Mouse (Mus musculus): ENCODE results near the gene Ccdc65.
"Not testable (repeated sequence)": the region's sequence is repeated elsewhere in the genome, so short reads cannot be mapped to it uniquely, and the experiment has no call there.

The Ccdc65 gene

DNA sequence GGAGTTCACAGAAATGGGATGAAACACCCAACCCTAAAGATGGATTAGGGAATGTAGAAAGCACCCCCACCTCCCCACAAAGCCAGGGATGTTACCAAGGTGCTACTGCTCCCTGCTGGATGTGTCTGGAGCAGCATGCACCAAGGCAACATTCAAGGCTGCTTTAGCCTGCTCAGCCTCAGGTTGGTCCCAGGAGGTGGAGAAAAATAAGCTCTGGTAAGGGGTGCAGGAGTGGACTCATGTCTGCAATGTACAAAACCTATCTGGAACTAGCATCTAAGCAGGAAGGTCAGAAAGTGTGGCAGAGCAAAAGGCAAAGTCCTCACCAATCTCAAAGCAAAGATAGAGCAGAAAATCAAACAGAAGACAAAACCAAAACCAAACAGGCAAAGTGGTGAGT is 29.9 kb downstream of the Ccdc65 start:
- DNase-seq (ENCODE audit: low spot score), result no peak

DNA sequence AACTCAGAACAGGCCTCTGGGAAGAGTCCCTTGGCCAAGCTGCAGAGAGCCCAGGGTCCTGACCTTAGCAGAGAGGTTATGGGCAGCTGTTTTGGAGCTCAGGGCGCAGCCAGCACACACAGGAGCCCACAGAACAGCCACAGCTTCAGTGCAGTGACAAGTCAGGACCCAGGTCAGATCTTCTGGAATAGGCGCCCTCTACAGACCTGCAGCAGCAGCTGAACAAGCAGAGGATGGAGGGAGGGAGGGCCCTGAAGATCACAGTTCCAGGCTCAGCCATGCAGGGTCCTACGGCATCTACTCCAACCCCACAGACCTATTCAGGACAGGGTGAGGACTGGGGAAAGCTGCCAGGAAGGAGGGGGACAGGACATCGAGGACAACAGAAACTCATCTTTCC is 30.8 kb downstream of the Ccdc65 start:
- no peak for DNase-seq (ENCODE audit: low spot score)

DNA sequence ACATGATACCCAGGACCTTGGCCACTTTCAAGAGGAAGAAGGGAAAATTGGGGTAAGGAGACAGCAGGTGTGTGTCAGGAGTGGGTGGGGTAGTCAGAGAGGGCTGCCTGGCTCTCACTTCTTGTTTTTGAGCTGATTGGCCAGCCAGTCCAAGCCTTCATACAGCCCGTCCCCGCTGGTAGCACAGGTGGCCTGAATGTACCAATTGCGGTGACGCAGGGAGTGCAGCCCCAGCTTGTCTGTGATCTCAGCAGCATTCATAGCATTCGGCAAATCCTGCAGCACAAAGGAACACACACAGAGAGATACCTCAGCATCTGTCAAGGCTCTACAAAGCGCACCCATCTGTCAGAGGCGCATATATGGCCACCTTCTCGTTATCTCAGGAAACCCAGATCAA is 32.2 kb downstream of the Ccdc65 start:
- DNase-seq (ENCODE audit: low spot score), result no peak

DNA sequence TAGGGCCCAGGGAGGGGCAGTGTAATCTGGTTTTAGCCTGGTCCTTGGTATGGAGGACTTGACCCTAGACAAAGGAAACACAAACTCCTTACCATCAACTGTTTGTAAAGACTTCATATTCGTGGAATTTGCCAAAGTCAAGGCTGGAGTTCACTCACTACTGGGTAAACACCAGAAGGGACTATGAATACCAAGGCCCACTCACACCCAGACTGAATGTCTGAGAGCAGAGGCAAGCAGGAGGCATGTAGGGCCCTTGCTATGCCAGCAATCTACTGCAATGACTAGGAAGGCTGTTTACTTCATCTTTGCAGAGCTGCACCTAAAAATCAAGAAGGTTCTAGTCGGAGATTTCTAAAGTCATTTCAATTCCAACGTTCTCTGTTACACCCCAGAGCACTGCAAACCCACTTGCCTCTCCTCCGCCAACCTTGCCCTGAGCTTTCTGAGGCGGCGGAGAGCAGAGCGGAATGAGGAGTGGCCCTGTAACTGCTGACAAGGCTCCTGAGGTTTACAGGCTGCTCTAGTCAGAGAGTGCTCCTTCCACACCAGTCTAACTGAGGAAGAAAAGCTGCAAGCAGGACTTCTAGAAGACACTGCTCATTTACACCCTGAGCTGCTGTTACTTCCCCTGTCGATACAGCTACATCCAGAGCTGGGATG is 34.9 kb downstream of the Ccdc65 start:
- DNase-seq (ENCODE audit: low spot score), result no peak

DNA sequence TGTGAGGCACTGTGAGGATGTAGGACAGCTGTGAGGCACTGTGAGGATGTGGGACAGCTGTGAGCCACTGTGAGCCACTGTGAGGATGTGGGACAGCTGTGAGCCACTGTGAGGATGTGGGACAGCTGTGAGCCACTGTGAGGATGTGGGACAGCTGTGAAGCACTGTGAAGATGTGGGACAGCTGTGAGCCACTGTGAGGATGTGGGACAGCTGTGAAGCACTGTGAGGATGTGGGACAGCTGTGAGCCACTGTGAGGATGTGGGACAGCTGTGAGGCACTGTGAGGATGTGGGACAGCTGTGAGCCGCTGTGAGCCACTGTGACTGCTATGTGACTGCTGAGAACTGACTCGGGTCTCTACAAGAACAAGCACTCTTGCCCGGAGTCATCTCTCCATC is 35.9 kb downstream of the Ccdc65 start:
- not testable (repeated sequence) for DNase-seq (ENCODE audit: low spot score)

DNA sequence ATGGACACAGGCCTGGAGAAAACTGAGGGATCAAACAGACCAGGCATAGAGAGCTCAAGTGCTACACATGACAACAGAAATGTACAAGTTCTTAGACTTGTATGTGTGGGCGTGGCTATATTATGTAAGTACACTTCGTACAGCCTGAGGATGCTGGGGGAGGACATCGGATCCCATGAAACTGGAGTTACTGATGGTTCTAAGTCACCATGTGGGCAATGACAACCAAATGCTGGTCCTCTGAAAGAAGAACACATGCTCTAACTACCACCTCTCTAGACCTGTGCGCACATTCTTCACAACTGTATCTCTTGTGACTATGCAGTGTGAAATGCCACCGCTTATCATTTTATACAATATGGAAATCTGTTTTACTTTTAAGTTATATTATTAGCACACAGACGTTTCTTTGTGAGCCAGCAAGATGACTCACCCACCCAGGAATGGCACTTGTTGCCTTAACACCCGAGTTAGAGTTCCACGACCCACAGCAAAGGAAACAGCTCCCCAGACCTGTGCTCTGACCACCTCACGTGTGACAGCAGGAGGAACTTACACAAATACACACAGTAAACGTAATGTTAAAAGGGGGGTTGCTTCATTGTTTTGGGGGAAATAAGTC is 38.4 kb downstream of the Ccdc65 start:
- DNase-seq (ENCODE audit: low spot score), result no peak

DNA sequence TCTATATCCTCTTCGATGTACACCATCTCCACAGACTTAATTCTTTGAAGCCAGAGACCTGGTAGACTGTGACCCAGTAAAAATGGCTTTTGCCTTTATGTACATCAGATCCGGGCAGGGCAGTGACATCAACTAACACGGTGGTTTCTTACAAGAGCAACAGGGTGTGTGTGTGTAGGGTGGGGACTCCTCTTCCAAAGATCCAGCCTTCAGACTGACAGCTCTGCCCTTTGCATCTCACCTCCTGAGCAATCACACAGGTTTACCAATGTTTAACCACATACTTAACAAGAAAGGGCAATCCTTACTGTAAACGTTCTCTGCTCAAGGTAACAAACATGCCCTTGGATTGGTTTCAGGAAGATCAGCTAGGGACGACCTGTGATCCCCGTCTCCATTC is 39.3 kb downstream of the Ccdc65 start:
- no peak for DNase-seq (ENCODE audit: low spot score)

DNA sequence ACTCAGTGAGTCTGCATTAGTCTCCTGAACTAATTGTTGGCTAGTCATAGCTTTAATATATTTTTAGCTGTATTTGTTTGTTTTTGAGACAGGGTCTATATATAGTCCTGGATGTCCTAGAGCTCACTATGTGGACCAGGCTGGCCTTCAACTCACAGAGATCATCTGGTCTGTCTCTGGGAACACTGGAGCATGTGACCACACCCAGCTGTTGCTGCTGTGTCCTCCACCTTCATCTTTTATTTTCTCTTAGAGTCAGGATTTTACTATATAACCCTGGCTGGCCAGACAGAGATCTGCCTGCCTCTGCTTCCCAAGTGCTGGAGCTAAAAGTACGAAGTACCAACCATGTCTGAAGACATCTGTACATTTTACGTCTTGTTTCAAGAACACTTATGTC is 41.1 kb downstream of the Ccdc65 start:
- DNase-seq (ENCODE audit: low spot score), result no peak

DNA sequence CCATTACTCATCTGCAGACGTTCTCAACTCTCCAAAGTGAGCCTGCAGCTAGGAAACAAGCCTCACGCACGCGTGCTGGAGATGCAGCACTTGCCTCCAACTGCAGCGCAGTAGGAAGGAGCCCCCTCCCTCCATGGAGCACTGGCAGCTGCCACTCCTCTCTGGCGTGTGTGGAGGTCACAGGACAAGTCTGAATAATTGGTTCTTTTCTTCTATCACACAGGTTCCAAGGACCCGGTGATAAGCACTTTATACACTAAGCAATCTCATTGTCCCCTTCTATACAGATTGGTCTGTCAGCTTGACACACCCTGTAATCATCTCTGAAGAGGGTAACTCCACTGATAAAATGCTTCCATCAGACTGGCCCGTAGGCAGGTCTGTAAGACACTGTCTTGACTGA is 45.0 kb downstream of the Ccdc65 start:
- no peak for DNase-seq (ENCODE audit: low spot score)

DNA sequence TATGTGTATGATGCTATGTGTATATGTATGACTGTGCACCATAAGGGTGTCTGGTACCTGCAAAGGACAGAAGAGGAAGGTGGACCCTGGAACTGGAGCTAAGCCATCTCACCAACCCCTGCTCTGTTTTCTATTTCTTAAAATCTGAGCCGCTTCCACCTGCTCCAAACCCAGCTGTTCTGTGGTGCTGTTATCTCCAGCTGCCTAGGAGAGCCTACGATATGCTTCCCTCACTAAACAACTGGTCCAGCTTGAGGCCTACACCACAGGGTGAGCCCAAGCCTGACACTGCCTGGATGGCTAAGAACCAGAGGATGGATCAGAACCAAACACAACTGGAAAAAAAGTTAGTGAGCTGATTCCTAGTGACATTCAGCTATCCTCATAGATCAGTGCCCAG is 46.1 kb downstream of the Ccdc65 start:
- DNase-seq (ENCODE audit: low spot score), result no peak

DNA sequence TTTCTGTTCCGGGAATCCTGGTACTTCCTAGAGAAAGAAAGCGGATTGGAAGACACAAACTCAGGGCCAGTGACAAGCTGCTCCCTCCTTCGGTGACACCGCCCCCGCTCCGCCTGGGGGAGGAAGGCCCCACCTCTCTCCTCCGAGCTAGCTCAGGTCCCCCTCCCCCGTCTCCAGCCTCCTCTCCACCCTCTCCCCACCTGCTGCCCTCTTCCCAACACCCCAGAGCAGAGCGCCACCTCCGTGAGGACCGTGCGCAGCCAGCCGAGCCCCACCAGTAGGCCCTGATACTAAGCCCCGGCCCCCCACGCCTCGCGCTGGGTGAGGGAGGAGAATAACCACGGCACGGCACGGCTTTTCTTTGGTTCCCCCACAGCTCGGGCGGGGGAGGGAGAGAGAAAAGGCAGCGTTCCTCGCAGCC is 54.2 kb downstream of the Ccdc65 start:
- peak; percentile 35 for DNase-seq (ENCODE audit: low spot score)

DNA sequence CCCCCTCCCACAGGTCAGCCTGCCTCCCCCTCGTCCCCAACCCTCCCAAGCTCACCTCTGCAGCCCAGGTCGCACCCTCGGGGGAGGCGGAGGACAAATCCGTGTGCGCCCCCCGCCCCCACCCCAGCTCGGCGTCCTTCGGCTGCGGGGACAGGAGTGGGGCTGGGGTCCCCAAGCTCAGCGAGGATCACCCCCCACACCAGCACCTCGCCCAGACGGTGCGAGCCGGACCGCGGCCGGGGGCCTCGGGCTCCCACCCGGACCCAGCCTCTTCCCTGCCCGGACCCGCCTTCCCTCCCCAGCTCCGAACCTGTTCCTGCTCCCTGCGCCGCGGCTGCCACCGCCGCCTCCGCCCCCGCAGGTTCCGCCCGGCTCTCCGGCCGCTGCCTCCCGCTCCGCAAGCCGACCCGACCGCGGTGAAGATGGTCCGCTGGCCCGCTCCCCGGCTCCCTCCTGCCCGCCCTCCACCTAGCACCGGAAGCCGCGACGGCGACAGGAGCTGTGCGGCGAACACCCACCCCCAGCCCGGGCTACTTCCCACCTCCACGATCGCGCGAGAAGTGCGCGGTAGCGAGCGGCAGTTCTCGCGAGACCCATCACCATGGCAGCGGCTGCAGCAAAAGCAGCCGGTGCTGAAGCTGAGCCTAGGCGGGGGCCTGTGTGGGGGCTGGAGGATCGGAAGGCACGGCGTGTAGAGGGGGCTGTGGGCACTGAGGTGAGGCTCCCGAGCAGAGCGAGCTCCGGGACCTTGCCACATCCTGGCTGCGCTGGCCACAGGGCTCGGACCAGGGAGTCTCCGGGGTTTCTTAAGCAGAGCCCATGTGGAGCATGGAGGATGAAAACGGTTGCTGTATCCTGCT is 54.9 kb downstream of the Ccdc65 start, which contains the start of gene Arf3:
Arf3 (minus strand) TSS at position 545 of the 860 bp plus-strand sequence.
- DNase-seq (ENCODE audit: low spot score), result peak; percentile 86

DNA sequence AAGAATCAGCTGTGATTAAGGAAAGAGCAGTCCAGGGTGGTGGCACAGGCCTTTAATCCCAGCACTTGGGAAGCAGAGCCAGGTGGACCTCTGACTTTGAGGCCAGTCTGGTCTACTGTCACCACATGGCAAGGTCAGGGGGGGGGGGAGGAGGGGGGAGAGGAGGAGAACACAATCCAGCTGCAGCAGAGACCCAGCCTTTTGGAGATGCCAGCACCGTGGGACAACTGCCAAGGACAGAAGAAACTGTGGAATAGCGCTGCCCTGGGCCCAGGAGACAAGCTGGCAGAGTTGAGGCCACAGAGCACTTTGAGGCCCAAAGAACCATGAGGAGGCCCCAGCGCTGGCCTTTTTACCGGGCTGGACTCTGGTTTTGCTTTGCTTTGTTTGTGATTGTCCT is 57.9 kb downstream of the Ccdc65 start:
- DNase-seq (ENCODE audit: low spot score), result no peak

DNA sequence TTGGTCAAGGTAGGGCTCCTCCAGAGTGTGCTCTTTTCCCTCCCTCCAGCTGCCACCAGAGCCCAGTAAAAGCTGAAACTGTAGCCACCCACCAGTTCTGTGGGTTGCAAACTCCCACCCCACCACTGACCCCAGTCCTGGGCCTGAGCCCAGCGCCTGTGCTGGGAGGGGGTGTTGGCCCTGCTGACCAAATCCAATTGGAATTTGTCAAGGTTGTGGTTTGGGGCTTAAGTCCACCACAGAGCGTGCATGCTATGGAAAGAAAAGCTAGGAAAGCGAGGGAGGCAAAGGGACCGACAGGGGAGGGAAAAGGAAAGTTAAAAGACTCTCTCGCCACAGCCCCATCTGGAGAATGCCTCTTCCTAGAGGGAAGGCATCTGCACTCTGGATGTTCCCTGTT is 60.3 kb downstream of the Ccdc65 start:
- DNase-seq (ENCODE audit: low spot score), result no peak

DNA sequence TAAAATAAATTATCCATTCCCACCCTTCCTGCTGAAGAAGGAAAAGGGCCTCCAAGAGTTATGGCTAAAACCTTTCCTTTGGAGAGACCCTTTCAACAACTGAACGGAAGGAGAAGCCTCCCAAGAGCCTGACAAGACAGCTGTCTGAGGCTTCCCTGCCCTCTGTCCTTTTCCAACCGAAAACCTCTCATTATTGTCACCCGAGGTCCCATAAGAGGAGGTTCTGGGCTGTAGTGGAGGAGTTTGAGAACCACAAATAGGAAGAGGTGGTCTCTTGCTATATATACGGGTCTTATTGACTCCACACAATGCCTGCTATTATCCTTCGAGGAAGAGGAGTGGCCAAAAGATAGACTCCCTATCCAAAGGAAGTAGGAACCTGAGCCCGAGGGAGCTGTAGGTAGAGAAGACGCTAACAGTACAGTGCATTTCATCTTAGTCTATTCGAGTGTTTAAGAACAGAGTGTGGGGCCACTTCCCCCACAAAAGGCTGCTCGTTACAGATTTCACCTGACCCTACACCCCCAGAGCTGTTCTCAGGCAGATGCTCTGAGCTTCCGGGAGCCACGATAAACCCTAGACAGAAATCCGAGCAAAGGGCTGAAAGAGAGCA is 63.9 kb downstream of the Ccdc65 start:
- DNase-seq (ENCODE audit: low spot score), result no peak

DNA sequence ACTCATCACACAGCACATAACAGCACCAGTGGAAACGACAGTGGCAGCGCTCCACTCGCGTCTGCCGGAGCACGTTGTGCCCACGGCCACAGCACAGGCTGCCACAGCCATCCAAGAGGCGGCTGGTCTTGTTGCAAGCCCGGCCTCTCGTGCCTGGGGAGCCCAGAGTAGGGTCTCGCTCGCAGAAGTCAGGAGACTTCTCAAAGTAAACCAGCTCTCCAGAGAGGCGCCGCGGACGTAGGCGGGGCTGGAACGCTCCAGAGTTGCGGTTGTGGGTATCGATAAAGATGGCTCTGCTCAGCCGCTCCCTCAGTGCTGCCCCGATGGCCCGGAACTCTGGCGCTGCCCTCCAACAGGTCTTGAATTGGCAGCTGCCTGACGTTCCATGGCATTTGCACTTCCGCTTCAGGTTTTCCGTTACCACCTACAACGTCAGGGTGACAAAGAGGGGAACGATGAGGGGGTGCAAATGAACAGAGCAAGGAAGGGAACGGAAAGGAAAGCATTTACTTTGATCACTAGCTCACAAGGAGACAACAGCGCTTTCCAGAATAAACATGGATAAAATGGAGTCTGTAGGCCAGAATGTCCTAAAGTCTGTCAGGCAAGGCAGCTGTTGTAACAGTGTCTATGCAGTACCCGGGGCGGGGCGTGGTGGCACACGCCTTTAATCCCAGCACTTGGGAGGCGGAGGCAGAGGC is 64.7 kb downstream of the Ccdc65 start:
- no peak for DNase-seq (ENCODE audit: low spot score)

Measured in layer of hippocampus, adult 9-10 months (tissue).